Mouse (Mus musculus) bone marrow, adult 2 months (tissue): ENCODE measurements around the gene Pop4.

ENCODE experiments used
- CTCF ChIP-seq: fragments of 200-500 bp; IDR thresholded peaks from 2 replicates; pipeline ENCODE4 v1.5.1; 2011; ENCODE audit warnings: low read length, control low read depth; ENCODE audit not compliant: control insufficient read depth, insufficient read depth
- POLR2A ChIP-seq: fragments of 200-500 bp; IDR thresholded peaks from 2 replicates; pipeline ENCODE4 v1.6.1; 2011; ENCODE audit warnings: low read depth, mild to moderate bottlenecking, control low read depth, low read length, borderline replicate concordance; ENCODE audit not compliant: control insufficient read depth

DNA sequence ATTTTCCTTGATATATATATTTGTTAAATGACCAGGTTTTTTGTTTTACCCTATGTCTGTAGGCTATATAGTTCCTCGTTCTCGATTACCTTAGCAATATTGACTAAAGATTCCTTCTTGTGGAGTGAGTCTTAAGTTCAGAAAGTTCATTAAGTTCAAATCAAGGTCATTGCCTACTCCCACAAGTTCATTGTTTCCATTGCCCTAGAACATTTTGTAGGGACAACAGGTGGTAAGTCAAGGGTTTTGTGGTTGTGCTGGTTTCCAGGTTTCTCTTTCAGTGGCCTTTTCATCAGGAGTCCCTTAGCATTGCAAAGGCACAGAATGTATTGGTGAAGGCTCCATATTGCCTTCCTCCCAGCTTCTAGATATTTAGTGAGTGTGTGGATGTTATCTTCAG, 49.4 kb upstream of the Pop4 start:
- no peak for TF ChIP-seq POLR2A
- no peak for TF ChIP-seq CTCF
